Mouse (Mus musculus): ENCODE data around the gene Mapk1ip1l. TPM values are rescaled to one million over a fixed set of nuclear protein-coding genes. Genes with fewer than 3 reads are reported as not detected.

Mapk1ip1l gene
- total and polyA plus RNA-seq, 3 experiments = 36.6 to 80.9 (median 51.5) TPM

DNA sequence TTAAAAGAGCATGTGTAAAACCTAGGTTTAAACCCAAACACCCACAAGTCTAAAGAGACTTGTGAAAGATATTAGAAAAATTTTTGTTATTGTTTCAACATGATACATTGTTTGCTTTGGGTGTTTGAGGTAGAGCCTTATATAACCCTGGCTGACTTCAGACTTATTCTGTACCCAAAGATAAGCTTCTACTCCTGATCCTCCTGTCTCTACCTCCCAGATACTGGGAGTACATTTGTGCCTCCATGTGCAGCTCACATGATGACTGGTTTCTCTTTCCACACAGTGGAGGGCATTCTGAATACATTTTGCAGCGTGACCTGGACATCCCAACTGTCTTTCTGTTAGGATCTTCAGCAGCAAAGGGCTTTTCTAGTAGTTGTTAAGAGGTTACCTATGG is 11.9 kb upstream of the Mapk1ip1l start:
- in situ Hi-C loops (cut with MboI; ENCODE audit: low pct_ligation_motif_present, low pct_unique_long_range_greater_than_20kb, low sequenced_read_pairs) = no loop called here
- no peaks in the 10 kb centered on the region for H3K9me3 ChIP-seq (replicated peaks; ENCODE audit: low read length)
- H3K79me2 ChIP-seq (replicated peaks; ENCODE audit: control insufficient read depth, extremely low read depth, insufficient read depth, poor library complexity, severe bottlenecking) = peaks cover 47% of the 10 kb centered on the region
- H3K36me3 ChIP-seq (replicated peaks in 1 of 2; ENCODE audit: control insufficient read depth in 1 of 2, insufficient read depth in 1 of 2, low read length in 1 of 2) = peaks cover 17 to 44% of the 10 kb centered on the region in 2 experiments
- H3K4me1 ChIP-seq (ENCODE audit: control insufficient read depth in 1 of 2, insufficient read depth in 2 of 2) = peaks cover 4 to 22% of the 10 kb centered on the region in 2 experiments; a peak in 2 of 4 replicates
- no peak for DNase-seq (ENCODE audit: extremely low read depth)
- TF ChIP-seq RCOR1 (conservative IDR thresholded peaks at IDR 0.05; ENCODE audit: low read depth, low read length) (no peak), GABPA (IDR thresholded peaks at IDR 0.05; ENCODE audit: insufficient replicate concordance, low read depth, low read length) (no peak), JUN (IDR thresholded peaks at IDR 0.05; ENCODE audit: insufficient read depth, low read depth, low read length) (no peak), E2F4 (IDR thresholded peaks at IDR 0.05; ENCODE audit: insufficient replicate concordance, low read depth, low read length) (no peak), PAX5 (IDR thresholded peaks at IDR 0.05; ENCODE audit: low read length) (no peak), NELFE (IDR thresholded peaks at IDR 0.05; ENCODE audit: low read depth, low read length) (no peak), POLR2A (IDR thresholded peaks at IDR 0.05; ENCODE audit: low read depth, low read length) (no peak), MAZ (IDR thresholded peaks at IDR 0.05; ENCODE audit: low read depth, low read length) (no peak), RAD21 (IDR thresholded peaks at IDR 0.05; ENCODE audit: low read depth, low read length) (no peak), USF2 (conservative IDR thresholded peaks at IDR 0.05; ENCODE audit: low read depth, low read length) (no peak), NRF1 (IDR thresholded peaks at IDR 0.05; ENCODE audit: low read depth, low read length) (no peak), ZMIZ1 (IDR thresholded peaks at IDR 0.05; ENCODE audit: low read depth, low read length) (no peak), JUND (conservative IDR thresholded peaks at IDR 0.05; ENCODE audit: low read depth, low read length) (no peak), MXI1 (IDR thresholded peaks at IDR 0.05; ENCODE audit: low read depth, low read length) (no peak), TBP (conservative IDR thresholded peaks at IDR 0.05; ENCODE audit: low read depth, low read length) (no peak)
- no peak overlapping the region for H3K27ac ChIP-seq (ENCODE audit: insufficient read depth, low read depth)
- no peak overlapping the region for H3K9ac ChIP-seq (ENCODE audit: insufficient read depth, low read depth)
- H3K27me3 ChIP-seq (replicated peaks) = no peaks in the 10 kb centered on the region
- no peak overlapping the region for H3K4me3 ChIP-seq (replicated peaks in 1 of 3; ENCODE audit: low read depth in 2 of 3, low read length in 2 of 3, poor library complexity in 1 of 3)
- dilution Hi-C loops (cut with MboI; ENCODE audit: extremely low pct_ligation_motif_present, extremely low pct_unique_long_range_greater_than_20kb, low sequenced_read_pairs) = no loop called here
- H3K4me2 ChIP-seq (ENCODE audit: insufficient read depth, low read depth, poor library complexity, severe bottlenecking) = no peak overlapping the region

DNA sequence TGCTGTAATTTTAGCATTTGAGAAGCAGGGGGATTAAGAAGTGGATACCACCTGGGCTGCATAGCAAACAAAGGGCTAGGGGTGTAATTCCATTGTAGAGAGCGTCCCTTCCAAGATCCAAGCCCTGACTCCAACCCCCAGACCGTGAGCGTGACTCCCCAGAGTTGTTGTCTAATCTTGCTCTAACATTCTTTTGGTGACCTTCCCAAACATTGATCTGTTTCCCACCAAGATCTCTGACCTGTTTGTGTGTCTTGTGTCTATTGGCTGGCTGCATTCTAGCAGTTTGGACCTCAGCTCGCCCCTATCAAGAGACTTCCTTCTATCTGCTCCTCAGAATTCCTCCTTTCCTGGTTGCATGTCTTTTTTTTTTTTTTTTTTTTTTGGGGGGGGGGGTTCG is 11.0 kb upstream of the Mapk1ip1l start:
- H3K4me3 ChIP-seq (replicated peaks in 1 of 3; ENCODE audit: low read depth in 2 of 3, low read length in 2 of 3, poor library complexity in 1 of 3) = no peak overlapping the region
- H3K36me3 ChIP-seq (replicated peaks in 1 of 2; ENCODE audit: control insufficient read depth in 1 of 2, insufficient read depth in 1 of 2, low read length in 1 of 2) = peaks cover 16 to 44% of the 10 kb centered on the region in 2 experiments
- DNase-seq (ENCODE audit: extremely low read depth) = no peak
- in situ Hi-C loops (cut with MboI; ENCODE audit: low pct_ligation_motif_present, low pct_unique_long_range_greater_than_20kb, low sequenced_read_pairs) = no loop called here
- H3K9me3 ChIP-seq (replicated peaks; ENCODE audit: low read length) = no peaks in the 10 kb centered on the region
- H3K27ac ChIP-seq (ENCODE audit: insufficient read depth, low read depth) = no peak overlapping the region
- H3K9ac ChIP-seq (ENCODE audit: insufficient read depth, low read depth) = no peak overlapping the region
- peaks cover 4 to 26% of the 10 kb centered on the region in 2 experiments; a peak in 2 of 4 replicates for H3K4me1 ChIP-seq (ENCODE audit: control insufficient read depth in 1 of 2, insufficient read depth in 2 of 2)
- dilution Hi-C loops (cut with MboI; ENCODE audit: extremely low pct_ligation_motif_present, extremely low pct_unique_long_range_greater_than_20kb, low sequenced_read_pairs) = no loop called here
- H3K79me2 ChIP-seq (replicated peaks; ENCODE audit: control insufficient read depth, extremely low read depth, insufficient read depth, poor library complexity, severe bottlenecking) = peaks cover 41% of the 10 kb centered on the region
- TF ChIP-seq MEF2A (IDR thresholded peaks at IDR 0.05; ENCODE audit: borderline replicate concordance, low read depth, low read length) = no peak
- TF ChIP-seq IRF4 (IDR thresholded peaks at IDR 0.05; ENCODE audit: low read depth, low read length) = no peak
- no peak for TF ChIP-seq POLR2A (IDR thresholded peaks at IDR 0.05; ENCODE audit: low read depth, low read length)
- no peak for TF ChIP-seq BHLHE40 (IDR thresholded peaks at IDR 0.05; ENCODE audit: low read depth, low read length)
- no peak for TF ChIP-seq CHD1 (IDR thresholded peaks at IDR 0.05; ENCODE audit: low read depth, low read length)
- TF ChIP-seq JUND (conservative IDR thresholded peaks at IDR 0.05; ENCODE audit: low read depth, low read length) = no peak
- TF ChIP-seq HCFC1 (IDR thresholded peaks at IDR 0.05; ENCODE audit: low read depth, low read length) = no peak
- TF ChIP-seq SIN3A (IDR thresholded peaks at IDR 0.05; ENCODE audit: low read length) = no peak
- TF ChIP-seq USF2 (conservative IDR thresholded peaks at IDR 0.05; ENCODE audit: low read depth, low read length) = no peak
- no peak for TF ChIP-seq MAX (IDR thresholded peaks at IDR 0.05; ENCODE audit: low read length)
- TF ChIP-seq MYC (IDR thresholded peaks at IDR 0.05; ENCODE audit: low read depth, low read length) = no peak
- no peak for TF ChIP-seq POLR2AphosphoS2 (IDR thresholded peaks at IDR 0.05; ENCODE audit: low read depth, low read length)
- TF ChIP-seq CHD2 (IDR thresholded peaks at IDR 0.05; ENCODE audit: low read length) = no peak
- no peak for TF ChIP-seq ETS1 (conservative IDR thresholded peaks at IDR 0.05; ENCODE audit: low read depth, low read length)
- TF ChIP-seq MAFK (IDR thresholded peaks at IDR 0.05; ENCODE audit: insufficient replicate concordance, low read length) = no peak
- no peak for TF ChIP-seq ELF1 (IDR thresholded peaks at IDR 0.05; ENCODE audit: low read depth, low read length)
- no peak for TF ChIP-seq TCF12 (IDR thresholded peaks at IDR 0.05; ENCODE audit: low read depth, low read length)
- no peak for TF ChIP-seq ZNF384 (IDR thresholded peaks at IDR 0.05; ENCODE audit: low read depth, low read length)
- TF ChIP-seq EP300 (IDR thresholded peaks at IDR 0.05; ENCODE audit: low read length) = no peak
- no peak for TF ChIP-seq KAT2A (IDR thresholded peaks at IDR 0.05; ENCODE audit: insufficient replicate concordance, low read length)
- no peaks in the 10 kb centered on the region for H3K27me3 ChIP-seq (replicated peaks)
- no peak overlapping the region for H3K4me2 ChIP-seq (ENCODE audit: insufficient read depth, low read depth, poor library complexity, severe bottlenecking)
